Mouse (Mus musculus) bone marrow, adult 2 months (tissue): ENCODE measurements around the gene Olfr123.

ENCODE experiments used
- CTCF ChIP-seq: fragments of 200-500 bp; IDR thresholded peaks from 2 replicates; pipeline ENCODE4 v1.5.1; 2011; ENCODE audit warnings: low read length, control low read depth; ENCODE audit not compliant: control insufficient read depth, insufficient read depth
- POLR2A ChIP-seq: fragments of 200-500 bp; IDR thresholded peaks from 2 replicates; pipeline ENCODE4 v1.6.1; 2011; ENCODE audit warnings: low read depth, mild to moderate bottlenecking, control low read depth, low read length, borderline replicate concordance; ENCODE audit not compliant: control insufficient read depth

GRCm38 (mm10) chr17:37799588-37799987 lies 6.3 kb downstream of the Olfr123 start, which contains the start of gene Olfr124:
- TF ChIP-seq POLR2A, result no peak
- TF ChIP-seq CTCF, result no peak
